Mouse (Mus musculus) hindbrain, embryonic 11.5 days (tissue): ENCODE measurements at regions not wholly inside any gene's neighbourhood (a gene's known extent, or its start where the extent isn't known, plus 50 kb on each side); places are given as distances from the start of the nearest gene placed in this dataset.
"Not testable (repeated sequence)": the region's sequence is repeated elsewhere in the genome, so short reads cannot be mapped to it uniquely, and the experiment has no call there.

Experiments used
- ATAC-seq: fragments of 200-750 bp; cut with Nextera tagmentation; 2 replicates; pipeline ENCODE4 v1.8.0; 2017; ENCODE audit warnings: mild to moderate bottlenecking, moderate TSS enrichment, moderate library complexity; ENCODE audit not compliant: low FRiP score
- DNase-seq: peaks from one replicate; pipeline ENCODE4 v3.0.0-alpha.2; 2015; ENCODE audit warnings: low spot score
- H3K27ac ChIP-seq: fragments of 300-500 bp; sonication (generic); 2 replicates; pipeline ENCODE4 v1.5.1; 2014; ENCODE audit warnings: mild to moderate bottlenecking, low read depth, low read length
- H3K27me3 ChIP-seq: fragments of 300-500 bp; sonication (generic); 2 replicates; pipeline ENCODE4 v1.6.1; 2014; ENCODE audit warnings: mild to moderate bottlenecking, low read length, moderate library complexity, mixed read lengths; ENCODE audit not compliant: control insufficient read depth, insufficient read depth
- H3K36me3 ChIP-seq: fragments of 300-500 bp; sonication (generic); 2 replicates; pipeline ENCODE4 v1.6.1; 2014; ENCODE audit warnings: mild to moderate bottlenecking, low read length, moderate library complexity, mixed read lengths; ENCODE audit not compliant: control insufficient read depth, insufficient read depth
- H3K4me1 ChIP-seq: fragments of 300-500 bp; sonication (generic); replicated peaks from 2 replicates; pipeline ENCODE4 v1.6.1; 2014; ENCODE audit warnings: low read length, mixed read lengths; ENCODE audit not compliant: control insufficient read depth, insufficient read depth
- H3K4me2 ChIP-seq: fragments of 300-500 bp; sonication (generic); replicated peaks from 2 replicates; pipeline ENCODE4 v1.6.1; 2014; ENCODE audit warnings: mild to moderate bottlenecking, low read depth, low read length
- H3K4me3 ChIP-seq: fragments of 300-500 bp; sonication (generic); 2 replicates; pipeline ENCODE4 v1.5.1; 2014; ENCODE audit warnings: low read depth, low read length
- H3K9ac ChIP-seq: fragments of 300-500 bp; sonication (generic); 2 replicates; pipeline ENCODE4 v1.6.1; 2014; ENCODE audit warnings: low read depth, low read length
- H3K9me3 ChIP-seq: fragments of 300-500 bp; sonication (generic); 2 replicates; pipeline ENCODE4 v1.6.1; 2016; ENCODE audit warnings: low read length; ENCODE audit not compliant: control insufficient read depth
- WGBS: fragments of 180-500 bp; shearing (Covaris S2); extraction: QIAGEN DNeasy Blood & Tissue Kit; methylation state at CpG from one replicate; pipeline ENCODE4 v1.1.7; 2014; 5-methylcytosine and 5-hydroxymethylcytosine counted together

DNA sequence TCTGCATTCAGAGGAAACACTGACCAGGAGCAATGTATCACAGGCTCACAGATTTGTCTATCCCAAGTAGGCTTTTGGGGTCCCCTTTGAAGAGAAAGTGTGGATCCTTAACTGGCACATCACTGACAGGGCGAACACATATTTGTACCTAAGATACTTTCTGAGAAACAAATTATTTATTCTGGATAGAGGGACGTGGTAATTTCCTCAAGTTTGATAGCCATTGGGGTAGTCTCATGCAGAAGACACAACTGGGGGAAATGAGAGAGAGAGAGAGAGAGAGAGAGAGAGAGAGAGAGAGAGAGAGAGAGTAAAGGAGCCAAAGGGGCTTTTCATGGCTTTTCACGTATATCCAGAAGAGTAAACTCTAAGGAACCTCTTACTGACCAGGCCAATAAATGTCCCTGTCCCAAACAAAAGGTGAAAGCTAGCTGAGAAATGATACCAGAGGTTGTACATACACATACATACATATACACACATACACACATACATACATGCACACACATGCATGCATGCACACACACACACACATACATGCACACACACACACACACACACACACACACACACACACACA is 85.9 kb upstream of the Cpsf6 start:
- ATAC-seq = no peak
- DNase-seq = no peak
- Histone ChIP-seq H3K27ac (no peak overlapping the region), H3K4me3 (no peak overlapping the region), H3K4me2 (no peak overlapping the region), H3K9me3 (no peaks in the 10 kb centered on the region), H3K4me1 (no peaks in the 10 kb centered on the region), H3K9ac (no peak overlapping the region), H3K36me3 (no peaks in the 10 kb centered on the region), H3K27me3 (no peaks in the 10 kb centered on the region)
- 86% methylated on average over 3 of the region's 3 CpGs for WGBS

DNA sequence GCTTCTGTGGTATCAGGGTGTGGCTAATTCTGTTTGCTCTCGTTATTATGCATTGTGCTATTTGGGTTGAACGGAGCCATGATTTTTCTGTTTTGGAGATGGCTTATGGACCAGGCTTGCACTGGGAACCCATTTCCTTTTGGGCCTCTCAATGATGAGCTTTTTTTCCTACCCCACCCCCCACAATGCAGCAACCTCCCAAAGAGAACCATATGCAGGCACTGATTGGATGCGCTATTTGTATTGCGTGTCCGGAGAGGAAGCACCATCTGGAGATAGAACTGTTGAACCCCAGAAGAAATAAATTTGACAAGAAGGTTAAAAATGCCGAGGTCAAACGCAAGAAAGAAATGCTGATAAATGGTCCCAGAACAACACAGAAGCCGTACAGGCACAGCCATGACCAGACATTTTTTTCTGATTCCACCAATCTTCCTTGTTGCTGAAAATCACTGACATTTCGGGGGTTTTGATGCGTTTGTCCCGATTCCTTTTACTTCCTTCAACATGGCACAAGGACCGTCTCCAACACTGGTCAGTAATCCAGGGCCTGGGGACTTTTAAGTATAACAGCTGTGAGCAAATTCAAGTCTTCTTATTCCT is 85.3 kb upstream of the Cpsf6 start:
- Histone ChIP-seq H3K4me1 (no peaks in the 10 kb centered on the region), H3K9me3 (no peaks in the 10 kb centered on the region), H3K27me3 (no peaks in the 10 kb centered on the region), H3K4me2 (no peak overlapping the region), H3K4me3 (no peak overlapping the region), H3K9ac (no peak overlapping the region), H3K27ac (no peak overlapping the region), H3K36me3 (no peaks in the 10 kb centered on the region)
- WGBS = 86% methylated on average over 12 of the region's 12 CpGs
- ATAC-seq = no peak
- DNase-seq = no peak

DNA sequence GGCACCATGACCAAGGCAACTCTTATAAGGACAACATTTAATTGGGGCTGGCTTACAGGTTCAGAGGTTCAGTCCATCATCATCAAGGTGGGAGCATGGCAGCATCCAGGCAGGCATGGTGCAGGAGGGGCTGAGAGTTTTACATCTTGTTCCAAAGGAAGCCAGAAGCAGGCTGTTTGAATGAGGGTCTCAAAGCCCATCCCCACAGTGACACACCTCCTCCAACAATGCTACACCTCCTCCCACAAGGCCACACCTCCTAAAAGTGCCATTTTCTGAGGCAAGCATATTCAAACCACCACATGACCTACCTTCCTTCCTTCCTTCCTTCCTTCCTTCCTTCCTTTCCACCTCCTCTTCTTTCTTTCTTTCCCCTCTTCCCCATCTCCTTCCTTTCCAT is 84.5 kb upstream of the Cpsf6 start:
- not testable (repeated sequence) for H3K9ac ChIP-seq, H3K4me3 ChIP-seq, DNase-seq, H3K9me3 ChIP-seq, H3K27me3 ChIP-seq, H3K4me1 ChIP-seq, ATAC-seq, H3K4me2 ChIP-seq, H3K36me3 ChIP-seq, H3K27ac ChIP-seq

GRCm38 (mm10) chr10:117463636-117464035 is 83.8 kb upstream of the Cpsf6 start:
- no peak overlapping the region for H3K4me2 ChIP-seq
- 95% methylated on average over 8 of the region's 8 CpGs for WGBS
- H3K36me3 ChIP-seq = no peaks in the 10 kb centered on the region
- H3K27me3 ChIP-seq = no peaks in the 10 kb centered on the region
- H3K9me3 ChIP-seq = no peaks in the 10 kb centered on the region
- H3K27ac ChIP-seq = no peak overlapping the region
- no peak overlapping the region for H3K9ac ChIP-seq
- ATAC-seq = no peak
- H3K4me3 ChIP-seq = no peak overlapping the region
- H3K4me1 ChIP-seq = no peaks in the 10 kb centered on the region
- DNase-seq = no peak

DNA sequence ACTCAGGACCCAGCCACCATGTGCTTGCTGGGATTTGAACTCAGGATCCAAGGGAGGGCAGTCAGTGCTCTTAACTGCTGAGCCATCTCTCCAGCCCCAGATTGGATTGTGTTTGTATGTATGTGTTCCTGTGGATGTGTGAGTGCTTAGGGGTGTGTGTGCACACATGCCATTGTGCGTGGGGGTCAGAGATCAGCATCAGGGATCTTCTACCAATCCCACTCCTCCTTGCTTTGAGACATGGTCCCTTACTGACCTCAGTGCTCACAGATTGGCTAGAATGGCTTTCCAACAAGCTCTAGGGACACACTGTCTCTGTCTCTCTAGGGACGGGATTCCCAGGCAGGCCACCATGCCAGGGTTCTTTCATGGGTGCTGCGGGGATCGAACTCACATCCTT is 83.1 kb upstream of the Cpsf6 start:
- ATAC-seq = no peak
- no peak overlapping the region for H3K27ac ChIP-seq
- H3K9me3 ChIP-seq = no peaks in the 10 kb centered on the region
- no peak overlapping the region for H3K4me2 ChIP-seq
- H3K27me3 ChIP-seq = no peaks in the 10 kb centered on the region
- H3K36me3 ChIP-seq = no peaks in the 10 kb centered on the region
- no peak overlapping the region for H3K9ac ChIP-seq
- no peaks in the 10 kb centered on the region for H3K4me1 ChIP-seq
- WGBS = 95% methylated on average over 4 of the region's 4 CpGs
- no peak for DNase-seq
- no peak overlapping the region for H3K4me3 ChIP-seq

DNA sequence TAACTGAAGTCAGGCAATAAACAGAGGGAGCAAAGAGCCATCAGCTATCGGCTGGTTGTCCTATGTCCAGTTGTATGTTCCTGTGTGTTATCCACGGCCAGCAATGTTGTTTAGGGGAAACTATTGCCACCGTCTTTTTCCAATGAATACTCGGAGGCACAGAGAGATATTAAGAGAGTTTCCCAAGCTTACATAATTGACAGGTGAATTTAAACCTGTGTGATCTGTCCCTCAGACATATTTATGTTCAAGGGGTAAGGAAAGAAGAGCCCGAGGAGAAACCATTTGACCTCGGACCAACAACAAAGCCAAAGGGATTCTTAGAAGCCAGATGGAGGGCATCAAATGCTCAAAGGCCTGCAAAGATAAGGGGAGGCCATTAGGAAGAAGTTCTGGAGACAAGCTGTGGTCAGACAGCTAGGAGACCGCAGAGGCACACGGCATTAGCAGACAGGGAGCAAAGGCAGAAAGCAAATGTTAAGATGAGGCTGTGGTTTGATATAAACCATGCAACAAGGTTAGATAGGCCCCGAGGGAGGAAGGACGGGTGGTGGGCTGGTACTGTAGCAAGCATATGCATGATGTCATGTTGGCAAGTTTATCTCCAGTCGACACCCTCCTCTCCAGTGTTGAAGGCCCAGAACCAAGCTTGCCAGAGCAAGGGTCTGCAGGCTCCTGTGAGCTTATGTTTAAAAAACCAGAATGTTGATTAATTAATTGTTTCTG is 82.1 kb upstream of the Cpsf6 start:
- WGBS = 86% methylated on average over 11 of the region's 11 CpGs

DNA sequence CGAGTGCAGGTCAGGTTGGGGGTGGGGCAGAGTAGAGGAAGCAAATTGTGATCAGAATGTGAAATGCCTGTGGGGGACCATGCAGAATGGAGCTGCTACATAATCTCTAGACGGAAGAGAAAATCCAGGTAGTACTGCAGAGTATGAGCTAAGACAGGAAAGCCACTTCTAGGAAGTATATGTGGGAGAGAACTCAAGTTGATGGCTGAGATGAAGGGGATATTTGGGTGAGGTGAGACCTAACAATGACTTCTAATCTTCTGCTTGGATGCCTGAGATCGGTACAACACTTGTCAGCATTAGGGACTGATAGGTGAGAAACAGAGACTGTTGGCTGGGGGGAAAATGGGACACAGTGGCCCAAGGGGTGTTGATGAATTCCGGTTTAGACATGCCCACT is 81.4 kb upstream of the Cpsf6 start:
- no peak overlapping the region for H3K4me2 ChIP-seq
- no peaks in the 10 kb centered on the region for H3K36me3 ChIP-seq
- no peak overlapping the region for H3K27ac ChIP-seq
- WGBS = 83% methylated on average over 4 of the region's 4 CpGs
- no peaks in the 10 kb centered on the region for H3K4me1 ChIP-seq
- ATAC-seq = no peak
- H3K4me3 ChIP-seq = no peak overlapping the region
- no peak overlapping the region for H3K9ac ChIP-seq
- no peaks in the 10 kb centered on the region for H3K9me3 ChIP-seq
- no peak for DNase-seq
- H3K27me3 ChIP-seq = no peaks in the 10 kb centered on the region; the same call in 1 of the 2 replicates

More for the DNA sequence above, 82.1 kb upstream of the Cpsf6 start:
- no peaks in the 10 kb centered on the region for H3K27me3 ChIP-seq
- ATAC-seq = no peak
- H3K4me3 ChIP-seq = no peak overlapping the region
- no peak overlapping the region for H3K27ac ChIP-seq
- H3K9ac ChIP-seq = no peak overlapping the region
- H3K36me3 ChIP-seq = no peaks in the 10 kb centered on the region
- no peaks in the 10 kb centered on the region for H3K9me3 ChIP-seq
- no peaks in the 10 kb centered on the region for H3K4me1 ChIP-seq
- DNase-seq = no peak
- H3K4me2 ChIP-seq = no peak overlapping the region

DNA sequence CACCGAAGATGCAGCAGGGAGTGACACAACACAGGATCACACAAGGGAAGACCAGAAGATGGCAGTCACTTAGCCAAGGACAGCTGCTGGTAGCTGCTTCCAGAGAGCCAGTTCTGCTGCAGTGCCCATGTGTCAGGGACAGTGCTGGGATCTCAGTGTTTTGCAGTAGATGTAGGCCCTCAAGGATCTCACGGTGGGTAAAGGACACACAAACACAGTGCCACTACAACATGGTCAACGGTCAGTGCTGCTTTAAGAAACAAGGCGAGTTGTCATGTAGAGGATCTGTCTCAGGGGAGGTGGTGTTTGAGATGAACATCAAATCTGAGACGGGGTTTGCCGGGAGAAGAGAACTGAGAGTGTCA is 80.5 kb upstream of the Cpsf6 start:
- ATAC-seq (no peak), DNase-seq (no peak)
- no peak overlapping the region for H3K4me2 ChIP-seq

More for the DNA sequence above, 80.5 kb upstream of the Cpsf6 start:
- H3K4me1 ChIP-seq = no peaks in the 10 kb centered on the region
- H3K27me3 ChIP-seq = no peaks in the 10 kb centered on the region; the same call in 1 of the 2 replicates
- 85% methylated on average over 6 of the region's 6 CpGs for WGBS
- no peaks in the 10 kb centered on the region for H3K9me3 ChIP-seq
- H3K36me3 ChIP-seq = no peaks in the 10 kb centered on the region
- H3K27ac ChIP-seq = no peak overlapping the region
- H3K9ac ChIP-seq = no peak overlapping the region
- no peak overlapping the region for H3K4me3 ChIP-seq
